Mouse (Mus musculus): ENCODE data around the gene Apobec3. TPM values are rescaled to one million over a fixed set of nuclear protein-coding genes. Genes with fewer than 3 reads are reported as not detected.

Gene Apobec3
- polyA plus RNA-seq, 1 experiment from 2014 or later, result 15.3 TPM

DNA sequence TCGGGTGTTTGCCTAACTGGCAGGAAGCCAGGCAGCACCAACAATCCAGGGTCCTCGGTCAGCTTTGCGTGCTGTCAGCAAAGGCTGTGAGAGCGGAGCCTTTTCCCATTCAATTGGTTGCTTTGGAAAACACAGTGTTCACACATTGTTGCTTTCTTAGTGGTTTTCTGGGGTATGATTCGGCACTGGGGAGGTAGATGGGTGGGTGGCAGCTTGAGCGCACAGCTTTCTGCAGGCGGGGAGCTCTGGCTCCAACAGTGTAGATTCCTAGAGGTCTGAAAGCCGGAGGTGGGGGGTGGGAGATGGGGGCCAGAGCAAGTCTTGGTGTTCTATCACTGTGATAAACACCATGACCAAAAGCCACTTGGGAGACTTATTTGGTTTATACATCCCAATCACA is 19.9 kb downstream of the Apobec3 start:
- WGBS, result 83% methylated on average over 8 of the region's 8 CpGs
- H3K36me3 ChIP-seq, result no peaks in the 10 kb centered on the region

DNA sequence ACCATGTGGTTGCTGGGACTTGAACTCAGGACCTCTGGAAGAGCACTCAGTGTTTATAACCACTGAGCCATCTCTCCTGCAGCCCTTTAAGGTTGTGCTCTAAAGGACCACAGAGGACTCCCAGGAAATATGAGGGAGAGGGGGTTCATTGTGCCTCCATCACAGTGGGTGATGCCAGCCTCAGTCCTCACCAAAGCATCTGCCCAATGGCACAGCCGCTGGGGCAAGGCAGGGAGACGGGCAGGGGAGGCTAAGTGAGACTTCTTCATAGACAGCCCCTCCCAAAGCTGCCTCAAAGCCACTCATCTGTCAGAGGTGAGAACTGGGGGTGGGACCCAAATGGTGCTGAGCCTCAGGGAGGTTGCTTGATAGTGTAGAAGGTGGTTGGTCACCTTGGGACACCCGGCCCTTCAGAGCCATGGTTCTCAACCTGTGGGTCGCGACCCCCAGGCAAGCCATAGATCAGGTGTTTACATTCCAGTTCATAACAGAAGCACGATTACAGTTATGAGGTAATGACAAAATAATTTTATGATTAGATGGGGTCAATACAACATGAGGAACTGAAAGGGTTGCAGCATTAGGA is 22.4 kb downstream of the Apobec3 start:
- ATAC-seq (ENCODE audit: insufficient number of reproducible peaks, low FRiP score, low TSS enrichment, low read depth), result no peak
- no peaks in the 10 kb centered on the region for H3K27me3 ChIP-seq
- H3K27ac ChIP-seq, result no peak overlapping the region
- H3K4me2 ChIP-seq, result no peak overlapping the region
- 81% methylated on average over 6 of the region's 6 CpGs for WGBS
- no peaks in the 10 kb centered on the region for H3K4me1 ChIP-seq
- H3K4me3 ChIP-seq, result no peak overlapping the region
- no peak overlapping the region for H3K9ac ChIP-seq
- no peaks in the 10 kb centered on the region for H3K36me3 ChIP-seq
- H3K9me3 ChIP-seq, result no peaks in the 10 kb centered on the region

More for the DNA sequence above, 19.9 kb downstream of the Apobec3 start:
- no peak overlapping the region for H3K27ac ChIP-seq
- peaks cover 6% of the 10 kb centered on the region; the same call in 1 of the 2 replicates for H3K27me3 ChIP-seq
- H3K4me3 ChIP-seq, result no peak overlapping the region
- no peak overlapping the region for H3K9ac ChIP-seq
- no peak overlapping the region for H3K4me2 ChIP-seq
- no peak for ATAC-seq (ENCODE audit: insufficient number of reproducible peaks, low FRiP score, low TSS enrichment, low read depth)
- no peaks in the 10 kb centered on the region for H3K4me1 ChIP-seq
- no peaks in the 10 kb centered on the region for H3K9me3 ChIP-seq

DNA sequence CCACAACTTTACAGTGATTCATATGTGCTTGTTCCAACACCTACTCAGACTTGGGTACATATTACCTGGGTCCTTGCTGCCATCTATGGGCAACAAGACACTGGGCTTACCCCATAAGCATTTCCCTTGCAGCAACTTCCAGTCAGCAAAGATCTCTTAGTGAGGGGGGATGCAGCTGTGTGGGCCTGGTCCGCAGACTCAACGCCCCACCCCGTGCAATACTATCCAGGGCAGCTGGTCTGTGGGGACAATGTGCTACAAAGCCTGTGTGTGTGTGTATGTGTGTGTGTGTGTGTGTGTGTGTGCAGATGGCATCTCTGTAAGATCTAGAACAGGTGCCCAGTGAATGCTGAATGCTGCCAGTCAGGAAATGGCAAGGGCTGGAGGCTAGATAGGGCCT is 22.9 kb downstream of the Apobec3 start:
- H3K9me3 ChIP-seq, result no peaks in the 10 kb centered on the region
- no peaks in the 10 kb centered on the region for H3K4me1 ChIP-seq
- no peak overlapping the region for H3K4me3 ChIP-seq
- H3K27ac ChIP-seq, result no peak overlapping the region
- H3K4me2 ChIP-seq, result no peak overlapping the region
- no peak for ATAC-seq (ENCODE audit: insufficient number of reproducible peaks, low FRiP score, low TSS enrichment, low read depth)
- no peaks in the 10 kb centered on the region for H3K27me3 ChIP-seq
- H3K36me3 ChIP-seq, result no peaks in the 10 kb centered on the region
- H3K9ac ChIP-seq, result no peak overlapping the region
- 76% methylated on average over 3 of the region's 3 CpGs for WGBS

DNA sequence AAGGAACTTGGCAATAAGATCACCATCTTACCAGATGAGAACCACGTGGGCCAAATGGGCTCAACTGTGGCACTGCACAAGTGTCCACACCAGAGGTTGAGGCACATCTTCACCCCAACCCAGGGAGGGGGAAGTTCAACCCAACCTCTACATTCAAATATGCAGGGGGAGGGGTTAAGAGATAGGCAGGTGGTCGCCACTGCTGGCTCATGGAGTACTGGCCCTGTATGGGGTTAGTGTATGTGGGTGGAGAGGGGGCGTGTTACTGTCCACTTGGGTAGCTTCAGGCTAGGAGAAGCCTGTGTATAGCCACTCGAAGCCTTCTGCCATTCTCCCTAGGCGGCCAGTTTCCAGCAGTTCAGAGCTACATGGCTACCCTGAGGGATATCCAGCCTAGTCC is 24.7 kb downstream of the Apobec3 start:
- Histone ChIP-seq H3K27ac (no peak overlapping the region), H3K4me3 (no peak overlapping the region), H3K4me2 (no peak overlapping the region), H3K9me3 (no peaks in the 10 kb centered on the region), H3K36me3 (no peaks in the 10 kb centered on the region), H3K9ac (no peak overlapping the region), H3K4me1 (no peaks in the 10 kb centered on the region), H3K27me3 (no peaks in the 10 kb centered on the region)
- no peak for ATAC-seq (ENCODE audit: insufficient number of reproducible peaks, low FRiP score, low TSS enrichment, low read depth)
- WGBS, result 67% methylated on average over 5 of the region's 5 CpGs

DNA sequence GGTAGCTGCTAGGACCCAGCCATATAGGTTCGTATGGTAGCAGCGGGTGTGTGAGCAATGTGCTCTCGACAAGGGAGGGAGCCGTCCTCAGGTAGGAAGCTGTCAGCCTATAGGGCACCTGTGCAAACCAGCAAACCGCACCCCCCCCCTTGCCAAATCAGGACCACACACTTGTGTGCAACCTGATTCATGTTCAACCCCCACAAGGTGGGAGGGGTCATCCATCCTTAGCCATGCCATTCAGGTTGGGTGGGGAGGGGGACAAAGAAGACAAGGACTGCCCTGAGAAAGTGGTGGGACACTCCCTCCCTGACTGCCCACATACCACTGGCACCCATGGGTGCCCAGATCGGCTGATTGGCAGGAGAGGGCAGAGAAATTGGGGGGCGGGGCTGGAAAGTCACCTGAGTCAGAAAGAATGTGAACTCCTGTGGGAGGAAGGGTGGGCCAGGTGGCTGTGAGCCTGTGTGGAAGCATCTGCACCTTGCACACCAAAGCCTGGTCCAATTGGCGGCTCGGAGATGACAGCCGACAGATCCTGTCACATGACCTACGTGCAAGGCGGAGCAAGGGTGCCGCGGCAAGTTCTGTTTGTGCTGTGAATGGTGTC is 25.8 kb downstream of the Apobec3 start:
- H3K27ac ChIP-seq, result no peak overlapping the region
- H3K4me3 ChIP-seq, result no peak overlapping the region
- no peak for ATAC-seq (ENCODE audit: insufficient number of reproducible peaks, low FRiP score, low TSS enrichment, low read depth)
- WGBS, result 90% methylated on average over 14 of the region's 14 CpGs
- H3K9ac ChIP-seq, result no peak overlapping the region
- no peak overlapping the region for H3K4me2 ChIP-seq
- H3K4me1 ChIP-seq, result no peaks in the 10 kb centered on the region
- 0 out of 2 replicates have a peak, but pooled peaks cover 2% of the 10 kb centered on the region for H3K36me3 ChIP-seq
- H3K27me3 ChIP-seq, result no peaks in the 10 kb centered on the region
- H3K9me3 ChIP-seq, result no peaks in the 10 kb centered on the region

DNA sequence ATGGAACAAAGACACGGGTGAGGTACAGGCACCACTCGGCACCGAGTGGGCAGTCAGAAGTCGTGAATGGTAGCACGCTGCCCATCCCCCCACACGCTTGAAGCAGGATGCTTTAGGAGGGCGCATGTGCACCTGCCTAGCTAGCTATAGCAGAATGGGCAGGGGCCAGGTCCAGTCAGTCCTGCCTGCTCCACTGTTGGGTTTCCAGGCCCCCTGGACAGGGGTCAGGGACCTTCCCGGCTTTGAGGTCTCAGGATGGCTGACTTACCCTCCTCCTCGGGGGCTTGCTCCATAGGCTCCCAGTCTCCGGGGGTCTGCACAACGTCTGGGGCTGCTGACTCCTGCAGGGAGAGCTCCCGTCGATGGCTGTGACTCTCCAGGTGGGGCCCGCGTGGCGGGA is 27.0 kb downstream of the Apobec3 start:
- ATAC-seq (ENCODE audit: insufficient number of reproducible peaks, low FRiP score, low TSS enrichment, low read depth), result no peak
- H3K27ac ChIP-seq, result no peak overlapping the region
- H3K27me3 ChIP-seq, result no peaks in the 10 kb centered on the region
- 0 out of 2 replicates have a peak, but pooled peaks cover 2% of the 10 kb centered on the region for H3K36me3 ChIP-seq
- H3K9me3 ChIP-seq, result no peaks in the 10 kb centered on the region
- H3K4me3 ChIP-seq, result no peak overlapping the region
- WGBS, result 88% methylated on average over 16 of the region's 16 CpGs
- no peaks in the 10 kb centered on the region for H3K4me1 ChIP-seq
- H3K4me2 ChIP-seq, result no peak overlapping the region
- H3K9ac ChIP-seq, result no peak overlapping the region

DNA sequence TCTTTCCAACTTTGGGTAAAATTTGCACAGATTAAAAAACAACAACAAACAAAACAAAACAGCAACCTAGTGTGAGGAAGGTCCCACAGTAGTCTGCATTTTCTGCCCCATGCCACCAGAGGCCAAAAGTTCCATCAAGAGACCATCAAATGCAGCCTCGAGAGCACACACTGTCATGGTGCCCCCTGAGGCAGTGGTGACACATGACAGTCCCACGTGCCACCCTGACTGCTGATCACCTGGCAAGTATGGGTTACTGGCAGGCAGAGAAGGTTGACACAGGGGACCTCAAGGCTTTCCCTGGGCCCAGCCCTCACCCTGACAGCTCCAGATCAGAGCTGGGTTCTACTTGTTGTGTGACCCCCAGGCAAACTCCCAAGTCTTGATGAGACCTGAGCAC is 28.3 kb downstream of the Apobec3 start:
- H3K36me3 ChIP-seq, result 0 out of 2 replicates have a peak, but pooled peaks cover 2% of the 10 kb centered on the region
- no peak overlapping the region for H3K9ac ChIP-seq
- 38% methylated on average over 2 of the region's 2 CpGs for WGBS
- H3K27ac ChIP-seq, result no peak overlapping the region
- H3K27me3 ChIP-seq, result no peaks in the 10 kb centered on the region
- H3K4me3 ChIP-seq, result no peak overlapping the region
- H3K4me2 ChIP-seq, result no peak overlapping the region
- H3K4me1 ChIP-seq, result no peaks in the 10 kb centered on the region
- no peaks in the 10 kb centered on the region for H3K9me3 ChIP-seq
- no peak for ATAC-seq (ENCODE audit: insufficient number of reproducible peaks, low FRiP score, low TSS enrichment, low read depth)

DNA sequence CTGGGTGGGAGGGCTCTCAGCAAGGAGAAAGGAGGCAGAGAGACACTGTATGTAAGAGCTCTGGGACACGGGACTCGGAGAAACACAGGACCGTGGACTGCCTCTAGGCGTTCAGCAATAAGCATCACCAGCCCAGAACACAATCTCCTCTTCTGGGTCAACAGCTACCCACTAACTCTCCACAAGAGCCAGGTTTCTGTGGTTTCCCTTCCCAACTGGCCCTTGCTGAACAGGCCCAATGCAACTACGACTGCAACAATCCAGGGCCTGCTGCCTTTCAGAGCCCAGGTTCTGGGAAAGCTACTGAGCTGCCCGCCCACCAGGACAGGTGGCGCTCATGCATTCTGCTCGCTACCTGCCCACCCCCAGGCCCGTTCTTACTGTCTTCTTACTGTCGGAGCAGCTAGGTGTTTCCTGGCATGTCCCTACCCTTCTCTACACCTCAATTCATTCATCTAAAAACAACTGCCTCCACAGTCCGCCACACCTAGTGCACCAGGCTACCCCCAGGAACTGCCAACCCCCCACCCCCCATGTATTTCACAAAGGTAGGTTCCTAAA is 35.5 kb downstream of the Apobec3 start:
- 74% methylated on average over 11 of the region's 11 CpGs for WGBS
- H3K9me3 ChIP-seq, result no peaks in the 10 kb centered on the region
- ATAC-seq (ENCODE audit: insufficient number of reproducible peaks, low FRiP score, low TSS enrichment, low read depth), result no peak

DNA sequence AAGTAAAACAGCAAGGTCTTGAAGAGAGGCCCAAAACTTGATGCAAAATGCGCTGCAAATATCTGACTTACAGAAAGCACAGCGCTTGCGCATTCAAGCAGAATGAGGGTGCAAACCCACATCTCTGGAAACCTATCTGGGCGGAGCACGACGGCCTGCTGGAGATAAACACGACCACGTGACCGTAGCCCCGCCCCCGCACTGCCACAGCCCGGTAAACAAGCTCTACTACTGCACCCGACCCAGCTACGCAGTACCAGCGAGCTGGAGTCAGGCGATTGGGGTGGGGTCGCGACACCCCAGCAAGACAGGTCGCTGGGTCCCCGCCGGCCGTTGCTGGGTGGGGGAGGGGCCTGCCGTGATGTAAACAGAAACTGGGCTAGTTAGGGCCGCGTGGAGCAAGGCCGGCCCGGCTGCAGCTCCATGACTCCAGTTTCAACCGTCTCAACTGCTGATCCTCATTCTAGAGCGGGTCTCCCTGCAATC is 36.2 kb downstream of the Apobec3 start:
- ATAC-seq (ENCODE audit: insufficient number of reproducible peaks, low FRiP score, low TSS enrichment, low read depth), result peak; percentile 77
- Histone ChIP-seq H3K36me3 (no peaks in the 10 kb centered on the region), H3K9me3 (no peaks in the 10 kb centered on the region), H3K4me1 (peaks cover 21% of the 10 kb centered on the region), H3K27ac (peak overlapping the region; percentile 67), H3K9ac (peak overlapping the region; percentile 50), H3K27me3 (peaks cover 17% of the 10 kb centered on the region), H3K4me3 (peak overlapping the region; percentile 59), H3K4me2 (peak overlapping the region; percentile 85)
- under 1% methylated on average over 29 of the region's 29 CpGs for WGBS

More for the DNA sequence above, 35.5 kb downstream of the Apobec3 start:
- peak overlapping the region; percentile 59 for H3K4me3 ChIP-seq
- 0 out of 2 replicates have a peak, but pooled peaks cover under 1% of the 10 kb centered on the region for H3K36me3 ChIP-seq
- no peak overlapping the region for H3K9ac ChIP-seq
- peak overlapping the region; percentile 85 for H3K4me2 ChIP-seq
- peaks cover 9% of the 10 kb centered on the region for H3K27me3 ChIP-seq
- H3K27ac ChIP-seq, result peak overlapping the region; percentile 67
- peaks cover 14% of the 10 kb centered on the region for H3K4me1 ChIP-seq

DNA sequence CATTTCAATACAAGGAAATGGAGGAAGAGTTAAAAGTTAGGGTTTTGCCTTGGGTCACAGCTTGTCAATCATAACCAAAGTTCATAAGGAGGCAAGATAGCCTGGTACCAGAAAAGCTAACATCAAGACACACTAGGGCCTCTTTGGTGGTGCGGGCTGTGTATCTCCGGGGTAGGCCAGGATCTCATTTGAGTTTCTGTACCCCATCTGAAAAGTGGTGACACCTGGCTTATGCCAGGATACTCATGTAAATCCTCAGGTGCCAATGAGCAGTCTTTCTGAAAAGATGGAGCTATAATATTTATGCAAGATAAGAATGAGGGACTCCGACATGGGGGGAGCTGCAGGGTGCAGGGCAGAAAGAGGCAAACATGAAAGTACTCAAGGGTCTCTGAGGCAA is 36.9 kb downstream of the Apobec3 start:
- WGBS, result 90% methylated on average over 3 of the region's 3 CpGs
- Histone ChIP-seq H3K4me2 (peak overlapping the region; percentile 85), H3K27ac (0 out of 2 replicates have a peak overlapping the region, but pooled peaks have one; percentile 67), H3K4me1 (peaks cover 28% of the 10 kb centered on the region), H3K9ac (no peak overlapping the region), H3K27me3 (peaks cover 23% of the 10 kb centered on the region), H3K4me3 (no peak overlapping the region), H3K9me3 (no peaks in the 10 kb centered on the region), H3K36me3 (no peaks in the 10 kb centered on the region)
- ATAC-seq (ENCODE audit: insufficient number of reproducible peaks, low FRiP score, low TSS enrichment, low read depth), result no peak

DNA sequence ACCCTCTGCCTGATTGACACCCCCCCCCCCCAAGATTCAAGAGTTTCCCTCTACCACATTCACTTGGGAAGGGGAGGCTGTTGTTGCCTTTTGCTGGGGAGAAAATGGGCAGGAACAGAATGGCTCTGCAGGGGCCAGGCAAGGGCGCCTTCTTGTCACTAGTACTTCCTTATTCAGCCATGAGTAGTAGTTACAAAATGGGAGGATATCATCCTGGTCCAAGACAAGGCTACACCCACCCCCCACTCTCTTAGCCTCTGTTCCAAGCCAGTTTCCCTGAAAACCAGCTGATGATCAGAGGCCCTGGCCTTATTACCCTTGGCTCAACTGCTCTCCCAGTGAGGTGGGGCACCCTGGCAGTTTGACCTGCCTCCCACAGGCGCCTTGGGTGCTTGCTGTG is 37.3 kb downstream of the Apobec3 start:
- H3K9me3 ChIP-seq, result no peaks in the 10 kb centered on the region
- no peak overlapping the region for H3K4me3 ChIP-seq
- ATAC-seq (ENCODE audit: insufficient number of reproducible peaks, low FRiP score, low TSS enrichment, low read depth), result no peak
- no peak overlapping the region for H3K4me2 ChIP-seq
- WGBS, result 86% methylated on average over 2 of the region's 2 CpGs
- no peak overlapping the region for H3K27ac ChIP-seq
- no peaks in the 10 kb centered on the region for H3K36me3 ChIP-seq
- H3K27me3 ChIP-seq, result peaks cover 27% of the 10 kb centered on the region
- peaks cover 32% of the 10 kb centered on the region for H3K4me1 ChIP-seq
- no peak overlapping the region for H3K9ac ChIP-seq

DNA sequence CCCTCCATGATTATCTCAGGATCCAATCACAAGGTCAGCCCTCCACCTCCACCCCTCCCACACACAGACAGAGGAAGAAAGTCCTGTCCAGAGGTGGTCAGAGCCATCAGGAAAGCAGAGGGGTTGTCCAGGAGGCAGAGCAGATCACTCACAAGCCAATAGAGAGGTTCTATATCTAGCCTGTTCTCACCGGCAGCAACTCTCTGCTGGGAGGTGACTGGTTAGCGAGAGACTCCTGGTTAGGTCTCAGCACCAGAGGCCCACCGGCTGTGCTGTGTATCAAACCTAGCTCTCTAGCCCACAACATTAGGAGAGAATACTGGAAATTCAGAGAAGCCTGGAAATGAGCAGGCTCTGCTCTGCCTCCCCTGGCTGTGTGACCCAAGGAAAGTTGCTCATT is 38.3 kb downstream of the Apobec3 start:
- Histone ChIP-seq H3K4me1 (peaks cover 33% of the 10 kb centered on the region), H3K36me3 (no peaks in the 10 kb centered on the region), H3K4me3 (no peak overlapping the region), H3K9ac (no peak overlapping the region), H3K27me3 (peaks cover 33% of the 10 kb centered on the region), H3K9me3 (no peaks in the 10 kb centered on the region), H3K27ac (no peak overlapping the region), H3K4me2 (no peak overlapping the region)
- ATAC-seq (ENCODE audit: insufficient number of reproducible peaks, low FRiP score, low TSS enrichment, low read depth), result no peak
- WGBS, result 83% methylated on average over 3 of the region's 3 CpGs
